Mouse (Mus musculus): ENCODE results near the gene Cyp2j7. TPM values are rescaled to one million over a fixed set of nuclear protein-coding genes. Genes with fewer than 3 reads are reported as not detected.
"Not testable (repeated sequence)": the region's sequence is repeated elsewhere in the genome, so short reads cannot be mapped to it uniquely, and the experiment has no call there.

The Cyp2j7 gene
- not detected in 2 replicates for polyA plus RNA-seq (2012; rRNA removed)

DNA sequence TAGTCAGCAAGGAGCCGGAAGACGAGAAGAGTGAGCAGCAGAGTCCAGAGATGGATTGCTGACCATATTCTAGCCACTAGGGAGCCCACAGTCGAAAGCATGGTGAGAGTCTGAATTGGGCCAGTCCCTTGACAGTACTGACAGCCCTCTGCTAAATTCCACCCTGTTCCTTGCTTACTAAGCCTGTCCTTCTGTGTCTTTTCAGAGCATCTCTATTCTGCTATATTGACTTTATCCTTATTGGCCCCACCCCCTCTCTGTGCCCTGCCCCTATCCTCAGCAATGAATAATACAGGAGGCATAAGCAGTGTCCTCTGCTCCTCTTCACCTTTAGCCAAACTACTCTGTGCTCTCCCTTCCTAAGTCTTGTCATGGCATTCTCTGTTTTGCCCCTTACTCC lies at the start of gene Cyp2j7:
TSS of gene Cyp2j7 (minus strand) at position 101 of the 400 bp plus-strand sequence.
- H3K27me3 ChIP-seq (ENCODE audit: control insufficient read depth, insufficient read depth, low read length): no peaks in the 10 kb centered on the region
- no peak within 1 kb of the TSS for H3K4me3 ChIP-seq (ENCODE audit: extremely low read depth, insufficient read depth, insufficient read length)
- H3K27ac ChIP-seq (ENCODE audit: insufficient read depth, low read length): no peak within 1 kb of the TSS
- H3K4me1 ChIP-seq (ENCODE audit: control insufficient read depth, insufficient read depth, insufficient read length): no peaks in the 10 kb centered on the region
- 74% methylated on average over 3 of the region's 3 CpGs for WGBS
- TF ChIP-seq CTCF (IDR thresholded peaks at IDR 0.05; ENCODE audit: extremely low read depth, insufficient read depth, insufficient read length, insufficient replicate concordance) (no peak), POLR2A (IDR thresholded peaks at IDR 0.05; ENCODE audit: low read depth, low read length) (no peak)
- H3K36me3 ChIP-seq (ENCODE audit: control insufficient read depth, insufficient read depth, low read length): no peaks in the 10 kb centered on the region
- no peak for DNase-seq (ENCODE audit: low read depth in 1 of 2, low spot score in 2 of 2)

DNA sequence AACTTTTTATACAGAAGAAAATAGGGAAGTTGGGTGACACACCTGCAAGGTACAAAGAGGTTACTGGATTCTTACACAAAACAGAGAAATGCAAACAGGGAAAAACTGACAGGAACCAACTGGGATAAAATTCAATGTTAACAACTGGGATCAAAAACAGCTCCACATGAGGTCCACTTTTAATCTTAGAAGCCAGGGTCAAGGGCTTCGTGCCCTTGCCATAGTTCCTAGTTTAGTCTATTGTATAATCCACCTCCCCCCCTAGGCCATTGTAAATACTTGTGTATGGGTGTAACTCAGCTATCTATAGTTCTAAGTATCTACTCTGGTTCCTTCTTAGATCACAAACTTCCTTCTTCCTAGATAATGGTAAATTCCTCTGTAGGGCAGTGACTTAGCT lies 40.4 kb upstream of the Cyp2j7 start:
- not testable (repeated sequence) for H3K4me3 ChIP-seq (ENCODE audit: extremely low read depth, insufficient read depth, insufficient read length); H3K4me1 ChIP-seq (ENCODE audit: control insufficient read depth, insufficient read depth, insufficient read length); H3K36me3 ChIP-seq (ENCODE audit: control insufficient read depth, insufficient read depth, low read length); DNase-seq (ENCODE audit: low read depth in 1 of 2, low spot score in 2 of 2); H3K27ac ChIP-seq (ENCODE audit: insufficient read depth, low read length); H3K27me3 ChIP-seq (ENCODE audit: control insufficient read depth, insufficient read depth, low read length)
- WGBS: 61% methylated on average over 1 of the region's 1 CpGs

DNA sequence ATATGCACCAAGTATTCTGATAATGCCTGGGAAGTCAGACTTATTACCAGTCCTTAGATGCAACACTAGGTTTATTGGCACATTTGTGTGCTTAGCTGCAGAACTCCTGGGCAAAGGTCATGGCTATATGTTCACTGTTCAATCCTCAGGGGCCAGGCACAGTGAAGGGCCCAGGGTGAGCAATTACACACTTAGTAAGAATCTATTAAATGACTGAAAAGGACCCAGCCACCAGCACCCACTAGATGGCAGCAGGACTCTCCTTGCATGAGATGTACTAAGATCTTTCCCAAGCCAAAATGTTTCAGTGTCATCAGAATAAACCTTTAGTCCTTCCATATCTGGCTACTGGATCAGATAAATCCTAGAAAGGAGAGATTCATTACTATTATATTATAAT lies 37.4 kb upstream of the Cyp2j7 start:
- Histone ChIP-seq H3K4me1 (ENCODE audit: control insufficient read depth, insufficient read depth, insufficient read length) (no peaks in the 10 kb centered on the region), H3K27ac (ENCODE audit: insufficient read depth, low read length) (no peak overlapping the region), H3K36me3 (ENCODE audit: control insufficient read depth, insufficient read depth, low read length) (no peaks in the 10 kb centered on the region), H3K27me3 (ENCODE audit: control insufficient read depth, insufficient read depth, low read length) (no peaks in the 10 kb centered on the region), H3K4me3 (ENCODE audit: extremely low read depth, insufficient read depth, insufficient read length) (no peak overlapping the region)
- DNase-seq (ENCODE audit: low read depth in 1 of 2, low spot score in 2 of 2): no peak
- no peak for TF ChIP-seq POLR2A (IDR thresholded peaks at IDR 0.05; ENCODE audit: low read depth, low read length)
- TF ChIP-seq CTCF (IDR thresholded peaks at IDR 0.05; ENCODE audit: extremely low read depth, insufficient read depth, insufficient read length, insufficient replicate concordance): no peak

DNA sequence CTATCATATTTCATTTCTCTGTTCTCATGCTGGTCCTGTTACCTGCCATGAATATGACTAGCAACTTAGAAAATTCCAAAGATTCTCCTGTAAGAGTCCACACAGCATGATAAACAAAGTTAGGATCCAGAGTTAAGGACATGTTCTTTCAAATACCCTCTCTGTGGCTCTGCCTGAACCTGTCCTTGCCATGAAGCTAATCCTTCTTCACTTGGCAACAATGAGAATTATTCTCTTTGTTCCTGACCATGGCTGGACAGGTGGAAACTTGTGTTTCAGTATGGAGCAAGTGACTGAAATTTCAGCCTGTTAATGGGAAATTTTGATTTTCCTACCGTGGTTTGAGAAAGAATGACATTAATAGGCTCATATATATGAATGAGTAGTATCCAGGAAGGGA lies 39.8 kb downstream of the Cyp2j7 start:
- 55% methylated on average over 1 of the region's 1 CpGs for WGBS

DNA sequence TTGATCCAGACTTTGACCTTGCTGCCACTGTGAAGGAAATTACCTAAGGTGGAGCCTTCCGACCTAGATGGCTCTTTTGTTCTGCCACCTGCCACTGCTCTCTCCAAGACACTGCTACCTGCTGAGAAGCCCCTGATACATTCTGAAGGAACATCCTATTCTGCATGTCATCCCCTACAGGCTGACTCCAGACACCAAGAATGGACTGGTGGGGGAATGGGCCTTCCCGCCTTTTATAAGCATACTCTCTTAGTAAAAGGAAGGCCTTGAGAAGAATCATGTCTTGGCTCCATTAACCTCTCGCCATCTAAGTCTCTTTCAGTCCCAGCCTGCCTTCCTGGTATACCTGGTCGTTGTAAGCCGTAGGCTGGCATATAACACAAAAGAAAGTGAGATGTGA lies 47.1 kb downstream of the Cyp2j7 start:
- not testable (repeated sequence) for H3K27ac ChIP-seq (ENCODE audit: insufficient read depth, low read length); DNase-seq (ENCODE audit: low read depth in 1 of 2, low spot score in 2 of 2); H3K36me3 ChIP-seq (ENCODE audit: control insufficient read depth, insufficient read depth, low read length); H3K4me1 ChIP-seq (ENCODE audit: control insufficient read depth, insufficient read depth, insufficient read length); H3K27me3 ChIP-seq (ENCODE audit: control insufficient read depth, insufficient read depth, low read length); H3K4me3 ChIP-seq (ENCODE audit: extremely low read depth, insufficient read depth, insufficient read length)
- 89% methylated on average over 5 of the region's 5 CpGs for WGBS

More for the DNA sequence above, 39.8 kb downstream of the Cyp2j7 start:
- H3K4me3 ChIP-seq (ENCODE audit: extremely low read depth, insufficient read depth, insufficient read length): no peak overlapping the region
- no peak for DNase-seq (ENCODE audit: low read depth in 1 of 2, low spot score in 2 of 2)
- H3K27me3 ChIP-seq (ENCODE audit: control insufficient read depth, insufficient read depth, low read length): no peaks in the 10 kb centered on the region
- no peak overlapping the region for H3K27ac ChIP-seq (ENCODE audit: insufficient read depth, low read length)
- no peaks in the 10 kb centered on the region for H3K36me3 ChIP-seq (ENCODE audit: control insufficient read depth, insufficient read depth, low read length)
- H3K4me1 ChIP-seq (ENCODE audit: control insufficient read depth, insufficient read depth, insufficient read length): no peaks in the 10 kb centered on the region
- TF ChIP-seq POLR2A (IDR thresholded peaks at IDR 0.05; ENCODE audit: low read depth, low read length): no peak
- no peak for TF ChIP-seq CTCF (IDR thresholded peaks at IDR 0.05; ENCODE audit: extremely low read depth, insufficient read depth, insufficient read length, insufficient replicate concordance)

DNA sequence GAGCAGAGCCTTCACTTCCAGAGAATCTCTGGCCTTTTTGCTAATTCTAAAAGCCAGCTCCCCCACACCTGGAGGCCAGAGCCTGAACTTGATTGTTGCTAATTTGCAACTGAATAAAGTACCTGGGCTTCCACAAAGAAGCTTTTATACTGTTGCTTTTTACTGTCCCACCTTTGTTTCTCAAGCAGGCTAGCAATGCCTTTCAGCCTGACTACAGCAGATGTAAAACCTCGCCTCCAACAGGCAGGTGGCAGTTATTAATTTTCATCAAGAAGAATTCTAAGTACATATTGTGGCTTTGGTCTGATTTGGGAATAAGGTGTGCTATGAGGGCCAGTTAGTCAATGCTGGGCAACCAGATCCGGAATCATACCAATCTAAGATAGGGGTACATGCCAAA lies 47.8 kb downstream of the Cyp2j7 start:
- not testable (repeated sequence) for H3K27me3 ChIP-seq (ENCODE audit: control insufficient read depth, insufficient read depth, low read length); H3K36me3 ChIP-seq (ENCODE audit: control insufficient read depth, insufficient read depth, low read length); H3K4me1 ChIP-seq (ENCODE audit: control insufficient read depth, insufficient read depth, insufficient read length); H3K4me3 ChIP-seq (ENCODE audit: extremely low read depth, insufficient read depth, insufficient read length); DNase-seq (ENCODE audit: low read depth in 1 of 2, low spot score in 2 of 2); H3K27ac ChIP-seq (ENCODE audit: insufficient read depth, low read length)
- WGBS: 78% methylated on average over 2 of the region's 2 CpGs

DNA sequence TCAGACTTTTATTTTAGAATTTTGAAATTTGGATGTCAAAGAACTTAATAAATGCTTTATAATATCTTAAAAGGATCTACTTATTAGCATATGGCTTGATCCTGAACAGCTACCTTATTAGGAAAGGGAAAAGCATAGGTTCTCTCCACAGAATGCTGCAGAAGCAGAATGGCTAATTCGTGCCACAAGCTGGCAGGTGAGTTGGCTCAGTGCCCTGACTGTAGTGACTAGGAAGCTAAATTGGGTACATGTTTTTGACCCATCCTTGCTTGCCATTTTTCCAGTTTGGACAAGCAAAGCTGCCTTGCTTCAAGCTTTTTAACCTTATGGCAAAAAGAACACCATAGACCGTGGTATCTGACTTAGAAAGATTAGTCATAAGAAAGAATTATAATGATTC lies 48.3 kb downstream of the Cyp2j7 start:
- not testable (repeated sequence) for H3K4me3 ChIP-seq (ENCODE audit: extremely low read depth, insufficient read depth, insufficient read length); H3K27me3 ChIP-seq (ENCODE audit: control insufficient read depth, insufficient read depth, low read length); H3K27ac ChIP-seq (ENCODE audit: insufficient read depth, low read length); H3K36me3 ChIP-seq (ENCODE audit: control insufficient read depth, insufficient read depth, low read length); DNase-seq (ENCODE audit: low read depth in 1 of 2, low spot score in 2 of 2); H3K4me1 ChIP-seq (ENCODE audit: control insufficient read depth, insufficient read depth, insufficient read length)
- 80% methylated on average over 2 of the region's 2 CpGs for WGBS

DNA sequence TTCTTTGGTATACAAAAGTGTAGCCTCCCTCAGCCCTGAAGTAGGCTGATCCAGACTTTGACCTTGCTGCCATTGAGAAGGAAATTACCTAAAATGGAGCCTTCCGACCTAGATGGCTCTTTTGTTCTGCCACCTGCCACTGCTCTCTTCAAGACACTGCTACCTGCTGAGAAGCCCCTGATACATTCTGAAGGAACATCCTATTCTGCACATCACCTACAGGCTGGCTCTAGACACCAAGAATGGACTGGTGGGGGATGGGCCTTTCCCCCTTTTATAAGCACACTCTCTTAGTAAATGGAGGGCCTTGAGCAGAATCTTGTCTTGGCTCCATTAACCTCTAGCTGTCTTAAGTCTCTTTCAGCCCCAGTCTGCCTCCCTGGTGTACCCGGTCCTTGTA lies 51.7 kb downstream of the Cyp2j7 start:
- H3K4me3 ChIP-seq (ENCODE audit: extremely low read depth, insufficient read depth, insufficient read length); H3K27ac ChIP-seq (ENCODE audit: insufficient read depth, low read length); DNase-seq (ENCODE audit: low read depth in 1 of 2, low spot score in 2 of 2); H3K36me3 ChIP-seq (ENCODE audit: control insufficient read depth, insufficient read depth, low read length); H3K27me3 ChIP-seq (ENCODE audit: control insufficient read depth, insufficient read depth, low read length); H3K4me1 ChIP-seq (ENCODE audit: control insufficient read depth, insufficient read depth, insufficient read length): not testable (repeated sequence)
- 88% methylated on average over 2 of the region's 2 CpGs for WGBS
